Mouse (Mus musculus) stomach, embryonic 14.5 days (tissue): Measurements from ENCODE around the gene Pdss2. TPM values are rescaled to one million over a fixed set of nuclear protein-coding genes. Genes with fewer than 3 reads are reported as not detected.

Experiments used
- ATAC-seq: fragments of 200-750 bp; cut with Nextera tagmentation; 2 replicates; pipeline ENCODE4 v1.8.0; 2017; ENCODE audit warnings: low read depth, moderate TSS enrichment; ENCODE audit not compliant: insufficient number of reproducible peaks, insufficient read depth, low FRiP score
- H3K27ac ChIP-seq: fragments of 300-500 bp; sonication (generic); 2 replicates; pipeline ENCODE4 v1.5.1; 2014; ENCODE audit warnings: mild to moderate bottlenecking, low read length, moderate library complexity, mixed read lengths
- H3K27me3 ChIP-seq: fragments of 300-500 bp; sonication (generic); 2 replicates; pipeline ENCODE4 v1.6.1; 2014; ENCODE audit warnings: low read length, control low read depth, mixed read lengths; ENCODE audit not compliant: control insufficient read depth, insufficient read depth
- H3K36me3 ChIP-seq: fragments of 300-500 bp; sonication (generic); 2 replicates; pipeline ENCODE4 v1.6.1; 2014; ENCODE audit warnings: mild to moderate bottlenecking, control low read depth, low read length, moderate library complexity, mixed read lengths; ENCODE audit not compliant: control insufficient read depth, insufficient read depth
- H3K4me1 ChIP-seq: fragments of 300-500 bp; sonication (generic); 2 replicates; pipeline ENCODE4 v1.6.1; 2014; ENCODE audit warnings: low read length, control low read depth, mixed read lengths; ENCODE audit not compliant: control insufficient read depth, insufficient read depth
- H3K4me2 ChIP-seq: fragments of 300-500 bp; sonication (generic); replicated peaks from 2 replicates; pipeline ENCODE4 v1.6.1; 2014; ENCODE audit warnings: low read depth, low read length, control low read depth
- H3K4me3 ChIP-seq: fragments of 300-500 bp; sonication (generic); 2 replicates; pipeline ENCODE4 v1.5.1; 2014; ENCODE audit warnings: low read depth, low read length, control low read depth
- H3K9ac ChIP-seq: fragments of 300-500 bp; sonication (generic); replicated peaks from 2 replicates; pipeline ENCODE4 v1.6.1; 2014; ENCODE audit warnings: low read depth, mild to moderate bottlenecking, control low read depth, low read length, moderate library complexity, mixed read lengths
- H3K9me3 ChIP-seq: fragments of 300-500 bp; sonication (generic); 2 replicates; pipeline ENCODE4 v1.6.1; 2016; ENCODE audit warnings: low read depth, low read length, control low read depth; ENCODE audit not compliant: control insufficient read depth
- WGBS: fragments of 180-500 bp; shearing (Covaris S2); extraction: QIAGEN DNeasy Blood & Tissue Kit; methylation state at CpG from one replicate; pipeline ENCODE4 v1.1.7; 2014; 5-methylcytosine and 5-hydroxymethylcytosine counted together
- polyA plus RNA-seq: library from polyadenylated mRNA; unstranded; fragments of >200 nt; fragmentation: Nextera tagmentation; extraction: Ambion mirVana; gene quantifications from 2 replicates; pipeline ENCODE4 v1.2.1, GENCODE M21; 2014

Pdss2 gene
- polyA plus RNA-seq, 1 experiment from 2014 or later: 13.1 TPM

GRCm38 (mm10) chr10:43485751-43486268 lies 264.5 kb downstream of the Pdss2 start:
- 83% methylated on average over 6 of the region's 6 CpGs for WGBS
- Histone ChIP-seq H3K27ac (no peak overlapping the region), H3K4me2 (no peak overlapping the region), H3K9me3 (no peaks in the 10 kb centered on the region), H3K36me3 (no peaks in the 10 kb centered on the region), H3K4me3 (no peak overlapping the region), H3K4me1 (peaks cover 19% of the 10 kb centered on the region; the same call in 1 of the 2 replicates), H3K9ac (no peak overlapping the region), H3K27me3 (no peaks in the 10 kb centered on the region)
- ATAC-seq: no peak

- Histone ChIP-seq H3K9me3 (no peaks in the 10 kb centered on the region), H3K27ac (no peak overlapping the region)
- ATAC-seq: no peak
Measured at GRCm38 (mm10) chr10:43487441-43488010, 266.2 kb downstream of the Pdss2 start.

GRCm38 (mm10) chr10:43488258-43488657 lies 267.0 kb downstream of the Pdss2 start:
- Histone ChIP-seq H3K4me1 (peaks cover 12% of the 10 kb centered on the region; the same call in 1 of the 2 replicates), H3K36me3 (no peaks in the 10 kb centered on the region), H3K9ac (no peak overlapping the region), H3K4me2 (no peak overlapping the region), H3K9me3 (no peaks in the 10 kb centered on the region), H3K4me3 (no peak overlapping the region), H3K27me3 (no peaks in the 10 kb centered on the region), H3K27ac (no peak overlapping the region)
- no peak for ATAC-seq
- 69% methylated on average over 4 of the region's 4 CpGs for WGBS

More at GRCm38 (mm10) chr10:43487441-43488010, 266.2 kb downstream of the Pdss2 start:
- WGBS: 84% methylated on average over 3 of the region's 3 CpGs
- no peaks in the 10 kb centered on the region for H3K36me3 ChIP-seq
- no peak overlapping the region for H3K4me2 ChIP-seq
- no peak overlapping the region for H3K4me3 ChIP-seq
- no peaks in the 10 kb centered on the region for H3K27me3 ChIP-seq
- no peak overlapping the region for H3K9ac ChIP-seq
- H3K4me1 ChIP-seq: peaks cover 19% of the 10 kb centered on the region; the same call in 1 of the 2 replicates

- Histone ChIP-seq H3K9ac (no peak overlapping the region), H3K27me3 (no peaks in the 10 kb centered on the region), H3K36me3 (no peaks in the 10 kb centered on the region), H3K4me2 (no peak overlapping the region), H3K4me1 (peaks cover 8% of the 10 kb centered on the region; the same call in 1 of the 2 replicates), H3K27ac (no peak overlapping the region), H3K9me3 (no peaks in the 10 kb centered on the region), H3K4me3 (no peak overlapping the region)
- ATAC-seq: no peak
- WGBS: 79% methylated on average over 7 of the region's 7 CpGs
Measured at GRCm38 (mm10) chr10:43489139-43489538, 267.9 kb downstream of the Pdss2 start.

- Histone ChIP-seq H3K4me3 (no peak overlapping the region), H3K9me3 (no peaks in the 10 kb centered on the region), H3K9ac (no peak overlapping the region), H3K36me3 (no peaks in the 10 kb centered on the region; the same call in 1 of the 2 replicates), H3K27ac (no peak overlapping the region), H3K4me2 (no peak overlapping the region), H3K27me3 (no peaks in the 10 kb centered on the region), H3K4me1 (peaks cover 8% of the 10 kb centered on the region; the same call in 1 of the 2 replicates)
- ATAC-seq: no peak
- WGBS: 38% methylated on average over 6 of the region's 6 CpGs
Measured at GRCm38 (mm10) chr10:43489550-43489949, 268.3 kb downstream of the Pdss2 start.

- H3K27ac ChIP-seq: no peak overlapping the region
Measured at GRCm38 (mm10) chr10:43490034-43490433, 268.7 kb downstream of the Pdss2 start.

GRCm38 (mm10) chr10:43490846-43491245 lies 269.6 kb downstream of the Pdss2 start:
- Histone ChIP-seq H3K36me3 (peaks cover 7% of the 10 kb centered on the region; the same call in 1 of the 2 replicates), H3K4me3 (no peak overlapping the region), H3K27me3 (no peaks in the 10 kb centered on the region), H3K9ac (no peak overlapping the region), H3K4me1 (peaks cover 8% of the 10 kb centered on the region; the same call in 1 of the 2 replicates), H3K4me2 (no peak overlapping the region), H3K9me3 (no peaks in the 10 kb centered on the region), H3K27ac (no peak overlapping the region)
- 81% methylated on average over 5 of the region's 5 CpGs for WGBS
- no peak for ATAC-seq

More at GRCm38 (mm10) chr10:43490034-43490433, 268.7 kb downstream of the Pdss2 start:
- Histone ChIP-seq H3K9me3 (no peaks in the 10 kb centered on the region), H3K4me2 (no peak overlapping the region), H3K4me3 (no peak overlapping the region), H3K36me3 (peaks cover 2% of the 10 kb centered on the region; the same call in 1 of the 2 replicates), H3K9ac (no peak overlapping the region), H3K4me1 (peaks cover 8% of the 10 kb centered on the region; the same call in 1 of the 2 replicates), H3K27me3 (no peaks in the 10 kb centered on the region)
- ATAC-seq: no peak
- 62% methylated on average over 8 of the region's 8 CpGs for WGBS

- no peak for ATAC-seq
- Histone ChIP-seq H3K36me3 (peaks cover 20% of the 10 kb centered on the region; the same call in 1 of the 2 replicates), H3K9ac (no peak overlapping the region), H3K4me3 (no peak overlapping the region), H3K27ac (no peak overlapping the region), H3K4me2 (no peak overlapping the region), H3K9me3 (no peaks in the 10 kb centered on the region), H3K4me1 (no peaks in the 10 kb centered on the region), H3K27me3 (no peaks in the 10 kb centered on the region)
- 94% methylated on average over 4 of the region's 4 CpGs for WGBS
Measured at GRCm38 (mm10) chr10:43502599-43502998, 281.3 kb downstream of the Pdss2 start.
